Mouse (Mus musculus): ENCODE results near the gene Fli1.

DNA sequence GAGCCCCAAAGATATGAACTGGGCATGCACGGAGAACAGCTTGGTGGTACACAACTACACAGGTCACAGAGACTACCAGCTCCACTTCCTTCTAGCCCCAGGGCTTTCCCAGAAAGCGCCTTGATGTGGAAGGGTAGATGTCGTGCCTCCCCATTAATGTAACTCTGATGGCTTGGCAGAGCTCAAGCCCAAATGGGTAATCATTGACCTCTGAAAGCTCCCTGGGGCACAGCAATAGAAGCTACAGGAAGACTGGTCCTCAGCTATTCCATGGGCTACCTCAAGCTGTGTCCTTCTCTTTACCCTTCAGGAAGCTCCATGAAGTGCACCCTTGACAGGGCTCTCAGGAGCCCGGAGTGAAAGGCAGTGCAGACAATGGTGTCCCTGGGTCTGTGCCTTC, 157.8 kb downstream of the Fli1 start:
- TF ChIP-seq CTCF (IDR thresholded peaks at IDR 0.05; ENCODE audit: low read depth) (no peak), EP300 (IDR thresholded peaks at IDR 0.05; ENCODE audit: low read depth) (no peak)
